Mouse (Mus musculus) hindbrain, embryonic 15.5 days (tissue): ENCODE measurements around the gene Thbs1. TPM values are rescaled to one million over a fixed set of nuclear protein-coding genes. Genes with fewer than 3 reads are reported as not detected.
"Not testable (repeated sequence)": the region's sequence is repeated elsewhere in the genome, so short reads cannot be mapped to it uniquely, and the experiment has no call there.

ENCODE experiments used
- ATAC-seq: fragments of 200-750 bp; cut with Nextera tagmentation; 2 replicates; pipeline ENCODE4 v1.8.0; 2017; ENCODE audit warnings: low read depth, moderate number of reproducible peaks, moderate TSS enrichment; ENCODE audit not compliant: low FRiP score
- H3K27ac ChIP-seq: fragments of 300-500 bp; sonication (generic); replicated peaks from 2 replicates; pipeline ENCODE4 v1.5.1; 2015; ENCODE audit warnings: mild to moderate bottlenecking, inconsistent platforms
- H3K27me3 ChIP-seq: fragments of 300-500 bp; sonication (generic); 2 replicates; pipeline ENCODE4 v1.6.1; 2015; ENCODE audit warnings: control low read depth, inconsistent platforms
- H3K36me3 ChIP-seq: fragments of 300-500 bp; sonication (generic); 2 replicates; pipeline ENCODE4 v1.6.1; 2015; ENCODE audit warnings: control low read depth, inconsistent platforms
- H3K4me1 ChIP-seq: fragments of 300-500 bp; sonication (generic); replicated peaks from 2 replicates; pipeline ENCODE4 v1.6.1; 2015; ENCODE audit warnings: control low read depth, inconsistent platforms
- H3K4me2 ChIP-seq: fragments of 300-500 bp; sonication (generic); 2 replicates; pipeline ENCODE4 v1.6.1; 2015; ENCODE audit warnings: moderate library complexity, mild to moderate bottlenecking, inconsistent platforms
- H3K4me3 ChIP-seq: fragments of 300-500 bp; sonication (generic); 2 replicates; pipeline ENCODE4 v1.5.1; 2015; ENCODE audit warnings: mild to moderate bottlenecking, inconsistent platforms
- H3K9ac ChIP-seq: fragments of 300-500 bp; sonication (generic); 2 replicates; pipeline ENCODE4 v1.6.1; 2015; ENCODE audit warnings: inconsistent platforms
- H3K9me3 ChIP-seq: fragments of 300-500 bp; sonication (generic); 2 replicates; pipeline ENCODE4 v1.6.1; 2016; ENCODE audit warnings: control low read depth, inconsistent platforms
- WGBS: fragments of 180-500 bp; shearing (Covaris S2); methylation state at CpG from one replicate; pipeline ENCODE4 v1.1.7; 2015; 5-methylcytosine and 5-hydroxymethylcytosine counted together
- polyA plus RNA-seq: library from polyadenylated mRNA; unstranded; fragments of >200 nt; fragmentation: Nextera tagmentation; extraction: Ambion mirVana; gene quantifications from 2 replicates; pipeline ENCODE4 v1.2.1, GENCODE M21; 2015

Gene Thbs1
- polyA plus RNA-seq, 1 experiment from 2014 or later, result 6.9 TPM

DNA sequence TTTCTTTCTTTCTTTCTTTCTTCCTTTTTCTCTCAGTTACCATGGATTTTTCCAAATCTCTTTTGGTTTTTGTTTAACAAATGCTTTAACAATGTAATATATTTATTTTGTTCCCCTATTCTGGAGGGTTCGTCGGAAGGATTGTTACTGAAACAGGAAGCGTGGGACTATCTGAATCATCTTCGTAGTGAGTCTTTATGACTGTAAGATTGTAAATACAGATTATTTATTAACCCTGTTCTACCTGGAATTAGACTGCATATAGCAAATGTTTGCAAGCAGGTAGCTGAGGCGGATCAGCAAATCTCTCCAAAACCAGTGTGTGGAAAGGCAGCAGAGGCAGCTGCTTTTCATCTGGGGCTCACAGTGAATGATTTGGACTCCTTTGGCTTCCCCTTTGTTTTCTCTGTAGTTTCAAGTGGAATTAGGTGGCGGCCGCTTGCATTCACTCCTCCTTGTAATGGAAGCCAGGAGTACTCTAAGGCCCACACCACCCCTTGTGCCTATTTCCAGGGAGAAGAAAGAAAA is 14.3 kb downstream of the Thbs1 start:
- H3K9me3 ChIP-seq, result no peaks in the 10 kb centered on the region
- H3K27me3 ChIP-seq, result no peaks in the 10 kb centered on the region
- no peak overlapping the region for H3K4me3 ChIP-seq
- WGBS, result 72% methylated on average over 7 of the region's 7 CpGs
- H3K36me3 ChIP-seq, result no peaks in the 10 kb centered on the region
- no peak overlapping the region for H3K27ac ChIP-seq
- H3K4me2 ChIP-seq, result no peak overlapping the region
- ATAC-seq, result no peak
- no peak overlapping the region for H3K9ac ChIP-seq
- H3K4me1 ChIP-seq, result no peaks in the 10 kb centered on the region

DNA sequence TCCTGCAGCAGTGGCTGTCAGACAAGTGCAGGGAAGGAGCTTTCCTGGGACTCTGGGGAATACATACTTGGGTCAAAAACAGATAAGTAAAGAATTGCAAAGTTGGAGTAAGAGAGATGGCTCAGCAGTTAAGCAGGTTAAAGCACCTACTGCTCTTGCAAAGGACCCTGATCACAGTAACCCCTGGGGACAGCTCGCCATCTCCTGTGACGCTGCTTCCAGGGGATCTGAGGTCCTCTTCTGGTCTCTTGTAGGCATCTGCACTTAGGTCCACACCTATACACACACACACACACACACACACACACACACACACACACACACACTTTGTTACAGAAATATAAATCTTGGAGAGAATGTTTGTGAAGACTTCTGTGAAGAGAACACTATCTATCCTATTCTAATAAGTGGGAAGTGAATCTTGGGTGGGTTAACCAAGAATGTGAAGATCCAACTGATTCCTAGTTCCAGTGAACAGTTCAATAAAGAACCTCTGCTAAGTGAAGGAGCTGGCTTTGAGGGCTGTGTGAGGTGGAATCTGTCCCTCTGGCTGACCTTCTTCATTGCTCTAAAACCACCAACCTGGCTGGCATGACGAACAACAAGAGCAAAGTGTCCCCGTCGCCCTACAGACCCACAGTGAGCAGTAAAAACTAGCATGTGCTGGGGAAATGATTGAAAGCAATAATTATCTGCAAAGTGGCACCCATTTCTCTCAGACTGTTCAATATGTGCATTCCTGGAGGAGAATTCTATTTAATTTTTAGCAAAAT is 16.0 kb downstream of the Thbs1 start:
- no peaks in the 10 kb centered on the region for H3K27me3 ChIP-seq
- H3K9ac ChIP-seq, result no peak overlapping the region
- no peaks in the 10 kb centered on the region for H3K4me1 ChIP-seq
- no peak overlapping the region for H3K27ac ChIP-seq
- no peak overlapping the region for H3K4me3 ChIP-seq
- no peaks in the 10 kb centered on the region for H3K9me3 ChIP-seq
- no peak overlapping the region for H3K4me2 ChIP-seq
- H3K36me3 ChIP-seq, result no peaks in the 10 kb centered on the region
- ATAC-seq, result no peak
- WGBS, result 89% methylated on average over 5 of the region's 5 CpGs

DNA sequence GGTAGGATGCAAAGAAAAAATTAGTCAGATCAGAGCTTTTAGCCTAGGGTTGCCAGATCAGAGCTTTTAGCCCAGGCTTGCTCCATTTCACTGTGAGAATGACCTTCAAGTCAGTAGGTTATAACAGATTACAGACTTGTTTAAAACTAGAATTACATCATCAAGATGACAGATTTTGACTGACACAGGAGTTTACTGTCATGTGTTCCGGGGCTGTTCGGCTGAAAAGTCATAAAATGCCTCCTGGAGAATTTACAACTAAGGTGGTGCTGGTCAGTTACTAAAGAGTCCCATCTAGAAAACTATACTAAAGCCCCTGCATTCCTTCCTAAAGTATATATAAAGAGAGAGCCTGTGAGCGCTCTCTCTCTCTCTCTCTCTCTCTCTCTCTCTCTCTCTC is 16.6 kb downstream of the Thbs1 start:
- no peak overlapping the region for H3K4me2 ChIP-seq
- H3K9me3 ChIP-seq, result no peaks in the 10 kb centered on the region
- H3K36me3 ChIP-seq, result no peaks in the 10 kb centered on the region
- no peak overlapping the region for H3K27ac ChIP-seq
- H3K9ac ChIP-seq, result no peak overlapping the region
- H3K4me3 ChIP-seq, result no peak overlapping the region
- 79% methylated on average over 3 of the region's 3 CpGs for WGBS
- H3K4me1 ChIP-seq, result no peaks in the 10 kb centered on the region
- no peaks in the 10 kb centered on the region for H3K27me3 ChIP-seq
- ATAC-seq, result no peak

DNA sequence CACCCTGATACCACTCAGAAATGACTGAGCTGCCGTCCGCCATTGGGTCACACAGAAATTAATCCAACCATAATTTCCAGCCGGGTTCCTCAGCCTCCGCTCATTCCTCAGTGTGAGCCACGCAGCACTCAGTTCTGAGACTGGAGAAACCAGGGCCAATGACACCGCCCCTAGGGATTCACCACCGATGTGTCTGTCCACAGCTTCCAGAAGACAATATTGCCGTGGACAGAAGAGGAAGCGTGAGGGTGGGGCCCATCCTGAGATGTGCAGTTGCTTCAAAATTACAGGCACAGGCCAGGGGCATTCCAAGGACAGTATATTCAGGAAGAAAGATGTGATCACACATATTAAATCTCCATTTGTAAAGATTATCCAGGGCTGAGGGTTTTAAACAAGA is 25.4 kb downstream of the Thbs1 start:
- no peaks in the 10 kb centered on the region for H3K36me3 ChIP-seq
- ATAC-seq, result no peak
- WGBS, result 86% methylated on average over 9 of the region's 9 CpGs

DNA sequence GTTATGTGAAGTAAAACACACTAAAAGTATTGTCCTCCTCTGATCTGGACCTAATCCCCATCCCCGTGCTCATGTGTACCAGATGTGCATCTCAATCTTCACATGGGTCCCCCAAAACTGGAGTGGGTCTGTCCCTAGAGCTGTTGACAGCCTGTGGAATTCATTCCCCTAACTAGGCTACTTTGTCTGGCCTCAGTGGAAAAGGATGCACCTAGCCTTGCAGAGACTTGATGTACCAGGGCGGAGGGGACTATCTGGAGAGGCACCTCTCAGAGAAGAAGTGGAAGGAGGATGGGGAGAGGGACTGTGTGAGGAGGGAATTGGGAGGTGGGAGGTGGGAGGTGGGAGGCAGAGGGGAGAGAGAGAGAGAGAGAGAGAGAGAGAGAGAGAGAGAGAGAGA is 26.1 kb downstream of the Thbs1 start:
- Histone ChIP-seq H3K27me3 (no peaks in the 10 kb centered on the region), H3K9me3 (no peaks in the 10 kb centered on the region), H3K4me2 (no peak overlapping the region), H3K36me3 (no peaks in the 10 kb centered on the region), H3K4me3 (no peak overlapping the region), H3K9ac (no peak overlapping the region), H3K4me1 (no peaks in the 10 kb centered on the region), H3K27ac (no peak overlapping the region)
- no peak for ATAC-seq
- WGBS, result 92% methylated on average over 2 of the region's 2 CpGs

More for the DNA sequence above, 25.4 kb downstream of the Thbs1 start:
- Histone ChIP-seq H3K9ac (no peak overlapping the region), H3K4me2 (no peak overlapping the region), H3K27me3 (no peaks in the 10 kb centered on the region), H3K4me1 (no peaks in the 10 kb centered on the region), H3K4me3 (no peak overlapping the region), H3K9me3 (no peaks in the 10 kb centered on the region), H3K27ac (no peak overlapping the region)

DNA sequence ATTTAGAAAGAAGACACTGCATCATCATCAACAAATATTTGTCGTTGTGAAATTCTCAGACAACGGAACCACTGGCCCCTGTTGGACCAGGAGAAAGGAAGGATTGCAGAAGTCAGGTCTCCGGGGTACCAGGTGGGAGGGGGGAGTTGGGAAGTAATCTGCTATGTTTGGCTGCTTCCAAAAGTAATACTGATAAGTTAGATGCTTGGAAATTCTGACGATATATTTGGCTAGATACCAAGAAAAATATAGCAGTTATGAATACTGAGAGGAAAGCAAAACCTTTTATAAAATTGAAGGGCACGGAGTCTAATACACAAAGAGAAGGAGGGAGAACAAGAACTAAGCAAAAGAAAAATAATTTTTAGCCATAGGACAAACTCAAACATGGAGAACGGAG is 27.6 kb downstream of the Thbs1 start:
- no peak overlapping the region for H3K4me3 ChIP-seq

DNA sequence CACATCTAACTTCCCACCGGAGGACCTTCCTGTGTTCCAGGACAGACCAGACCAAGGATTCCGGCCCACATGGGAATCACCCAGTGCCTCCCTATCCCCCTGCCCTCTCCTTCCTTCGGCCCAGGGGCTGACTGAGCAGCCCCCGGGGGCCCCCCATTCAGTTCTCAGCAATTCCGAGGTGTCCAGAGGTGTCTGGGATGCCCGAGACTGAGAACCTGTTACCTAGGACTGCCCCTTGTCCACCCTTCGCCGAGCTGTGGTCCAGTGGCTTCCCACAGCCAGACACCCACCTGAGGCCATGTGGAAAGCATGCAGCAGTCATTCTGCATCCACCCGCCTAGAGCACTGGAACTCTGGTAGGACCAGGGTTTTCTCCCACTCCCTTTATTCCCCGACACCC is 30.0 kb downstream of the Thbs1 start:
- Histone ChIP-seq H3K36me3 (no peaks in the 10 kb centered on the region), H3K27me3 (no peaks in the 10 kb centered on the region), H3K27ac (no peak overlapping the region), H3K4me2 (no peak overlapping the region), H3K9ac (no peak overlapping the region), H3K4me3 (no peak overlapping the region), H3K9me3 (no peaks in the 10 kb centered on the region), H3K4me1 (no peaks in the 10 kb centered on the region)
- whole genome bisulfite sequencing, result 91% methylated on average over 10 of the region's 10 CpGs
- ATAC-seq, result no peak

More for the DNA sequence above, 27.6 kb downstream of the Thbs1 start:
- Histone ChIP-seq H3K4me2 (no peak overlapping the region), H3K27me3 (no peaks in the 10 kb centered on the region), H3K27ac (no peak overlapping the region), H3K36me3 (no peaks in the 10 kb centered on the region), H3K4me1 (no peaks in the 10 kb centered on the region), H3K9me3 (no peaks in the 10 kb centered on the region), H3K9ac (no peak overlapping the region)
- no peak for ATAC-seq
- 87% methylated on average over 6 of the region's 6 CpGs for whole genome bisulfite sequencing

DNA sequence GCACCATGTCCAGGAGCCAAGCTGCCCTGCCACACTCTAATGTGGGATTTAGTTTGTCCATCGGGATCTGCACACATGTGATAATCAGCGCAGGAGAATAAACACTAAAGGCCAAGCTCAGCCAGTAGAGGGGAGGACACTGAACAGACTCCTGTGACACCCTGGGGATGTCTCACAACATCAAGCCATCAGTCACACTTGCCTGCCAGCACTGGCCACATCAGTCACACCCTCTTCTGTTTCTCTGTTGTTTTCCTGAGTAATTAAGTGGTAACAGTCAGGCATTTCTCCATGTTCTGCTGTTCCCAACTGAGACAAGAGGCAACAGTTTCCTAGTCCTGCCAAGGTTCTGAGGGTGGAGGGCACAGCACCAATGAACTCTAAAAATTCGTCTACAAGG is 36.1 kb downstream of the Thbs1 start:
- not testable (repeated sequence) for H3K9ac ChIP-seq, H3K4me2 ChIP-seq, H3K27ac ChIP-seq, H3K4me1 ChIP-seq, H3K36me3 ChIP-seq, ATAC-seq, H3K9me3 ChIP-seq, H3K4me3 ChIP-seq, H3K27me3 ChIP-seq
- WGBS, result 54% methylated on average over 3 of the region's 3 CpGs

DNA sequence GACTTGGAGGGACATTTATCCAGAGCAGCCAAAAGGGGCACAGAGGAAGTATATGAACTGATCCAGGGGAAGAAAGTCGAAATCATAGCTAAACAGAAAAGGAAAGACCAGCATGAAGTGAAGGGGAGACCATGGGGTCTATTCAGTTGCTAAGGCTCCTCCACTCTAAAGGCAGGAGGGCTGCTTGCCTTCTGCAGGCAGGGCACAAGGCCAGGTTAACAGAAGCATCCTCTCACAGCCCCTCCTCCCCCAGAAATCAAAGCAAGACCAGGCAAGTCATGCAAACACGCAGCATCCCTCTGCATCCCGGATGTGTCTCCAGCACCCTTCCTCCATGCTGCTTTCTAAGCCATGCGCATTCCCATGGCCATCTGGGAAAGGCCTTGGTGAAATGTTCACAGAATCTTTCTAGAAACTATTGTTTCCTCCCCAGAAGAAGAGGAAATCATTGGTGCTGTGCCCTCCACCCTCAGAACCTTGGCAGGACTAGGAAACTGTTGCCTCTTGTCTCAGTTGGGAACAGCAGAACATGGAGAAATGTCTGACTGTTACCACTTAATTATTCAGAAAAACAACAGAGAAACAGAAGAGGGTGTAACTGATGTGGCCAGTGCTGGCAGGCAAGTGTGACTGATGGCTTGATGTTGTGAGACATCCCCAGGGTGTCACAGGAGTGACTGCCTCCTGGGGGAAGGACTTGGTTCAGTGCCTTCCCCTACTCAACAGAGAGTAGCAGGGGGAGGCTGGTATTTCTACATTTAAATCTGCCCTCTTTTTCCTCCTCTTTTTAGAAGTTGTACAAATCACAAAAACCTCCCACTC is 36.9 kb downstream of the Thbs1 start:
- no peak overlapping the region for H3K27ac ChIP-seq
- no peak for ATAC-seq
- H3K4me2 ChIP-seq, result no peak overlapping the region
- no peak overlapping the region for H3K9ac ChIP-seq
- no peaks in the 10 kb centered on the region for H3K9me3 ChIP-seq
- no peaks in the 10 kb centered on the region for H3K36me3 ChIP-seq
- WGBS, result 64% methylated on average over 4 of the region's 4 CpGs
- H3K27me3 ChIP-seq, result no peaks in the 10 kb centered on the region
- peaks cover 7% of the 10 kb centered on the region for H3K4me1 ChIP-seq
- H3K4me3 ChIP-seq, result no peak overlapping the region

DNA sequence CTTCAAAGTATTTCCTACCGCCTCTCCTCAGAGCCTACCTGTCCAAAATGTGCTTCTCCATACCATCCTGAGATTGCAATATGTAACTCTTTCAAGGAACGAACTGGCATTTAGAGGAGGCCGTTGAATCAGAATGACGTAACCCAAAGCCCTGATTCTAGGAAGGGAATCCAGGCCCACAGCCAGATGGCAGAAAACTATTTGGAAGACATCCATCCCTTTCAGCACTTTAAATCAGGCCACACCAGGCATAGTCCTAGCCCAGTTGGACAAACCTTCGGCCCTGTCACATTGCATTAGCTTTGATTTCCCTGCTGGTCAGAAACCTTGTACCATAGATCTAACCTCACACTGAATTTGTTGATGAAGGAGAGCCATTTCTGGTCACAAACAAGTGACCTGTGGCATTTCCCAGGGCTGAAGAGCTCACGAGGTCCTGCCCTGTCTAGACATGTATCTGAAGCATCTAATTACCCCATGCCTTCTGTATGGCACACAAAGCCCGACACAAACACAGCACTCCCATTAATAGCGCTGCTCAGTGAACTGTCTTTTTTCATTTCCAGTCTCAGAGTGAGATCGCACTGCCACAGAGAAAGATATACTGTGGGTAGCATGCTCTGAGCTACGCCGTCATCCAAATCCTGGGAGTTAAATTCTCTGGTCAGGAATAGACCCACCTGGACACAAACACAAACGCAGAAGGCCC is 38.3 kb downstream of the Thbs1 start:
- ATAC-seq, result peak; percentile 88
- 55% methylated on average over 12 of the region's 12 CpGs for WGBS

DNA sequence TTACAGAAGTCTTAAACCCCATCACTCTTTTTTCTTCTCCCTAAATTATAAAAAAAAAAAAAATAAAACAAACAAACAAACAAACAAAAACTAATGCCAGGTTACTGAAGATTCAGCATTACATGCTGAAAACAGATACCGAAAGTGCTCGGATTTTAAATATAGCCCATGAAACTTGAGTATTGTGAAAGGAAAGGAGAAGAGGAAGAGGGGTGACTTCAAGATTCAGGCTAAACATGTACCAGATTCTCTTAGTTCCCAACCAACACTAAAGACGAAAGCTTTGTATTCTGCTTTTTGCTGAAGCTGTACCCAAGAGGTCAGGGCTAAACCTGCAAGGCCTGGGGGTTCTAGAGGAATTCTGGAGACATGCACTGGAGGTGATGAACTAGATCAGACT is 46.4 kb downstream of the Thbs1 start:
- 90% methylated on average over 3 of the region's 3 CpGs for WGBS
- H3K27ac ChIP-seq, result no peak overlapping the region
- no peak for ATAC-seq
- H3K4me2 ChIP-seq, result no peak overlapping the region
- H3K9me3 ChIP-seq, result no peaks in the 10 kb centered on the region
- H3K4me3 ChIP-seq, result no peak overlapping the region
- H3K27me3 ChIP-seq, result no peaks in the 10 kb centered on the region
- no peaks in the 10 kb centered on the region for H3K36me3 ChIP-seq
- 0 out of 2 replicates have a peak, but pooled peaks cover 3% of the 10 kb centered on the region for H3K4me1 ChIP-seq
- no peak overlapping the region for H3K9ac ChIP-seq

More for the DNA sequence above, 38.3 kb downstream of the Thbs1 start:
- peaks cover 7% of the 10 kb centered on the region for H3K4me1 ChIP-seq
- H3K9ac ChIP-seq, result no peak overlapping the region
- H3K27ac ChIP-seq, result peak overlapping the region; percentile 31; the same call in 1 of the 2 replicates
- no peaks in the 10 kb centered on the region for H3K36me3 ChIP-seq
- H3K4me3 ChIP-seq, result no peak overlapping the region
- no peaks in the 10 kb centered on the region for H3K27me3 ChIP-seq
- H3K9me3 ChIP-seq, result no peaks in the 10 kb centered on the region
- no peak overlapping the region for H3K4me2 ChIP-seq

DNA sequence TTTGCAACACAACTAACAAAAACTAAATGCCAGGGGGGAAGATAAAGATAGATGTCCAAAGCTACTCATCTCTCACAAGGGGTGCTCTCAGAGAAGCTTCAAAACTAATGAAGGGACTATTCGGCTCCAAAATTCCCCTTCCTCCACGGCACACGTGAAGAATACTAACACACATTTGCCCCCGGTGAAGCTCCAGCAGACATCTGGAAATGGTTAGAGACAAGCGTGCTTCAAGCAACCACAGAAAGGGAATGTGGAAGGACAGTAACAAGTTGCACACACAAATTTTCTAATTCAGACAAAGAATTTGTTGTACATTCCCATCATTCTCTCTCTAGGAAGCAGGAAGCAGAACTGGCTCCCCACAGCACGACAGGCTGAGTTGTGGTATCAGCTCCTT is 47.5 kb downstream of the Thbs1 start:
- ATAC-seq, result no peak
- Histone ChIP-seq H3K36me3 (no peaks in the 10 kb centered on the region), H3K27ac (no peak overlapping the region), H3K4me1 (0 out of 2 replicates have a peak, but pooled peaks cover 3% of the 10 kb centered on the region), H3K4me2 (no peak overlapping the region), H3K4me3 (no peak overlapping the region), H3K27me3 (no peaks in the 10 kb centered on the region), H3K9ac (no peak overlapping the region), H3K9me3 (no peaks in the 10 kb centered on the region)
- 67% methylated on average over 6 of the region's 6 CpGs for WGBS
